Mouse (Mus musculus) testis, adult 2 months (tissue): ENCODE data around the gene Kcnt2. TPM values are rescaled to one million over a fixed set of nuclear protein-coding genes. Genes with fewer than 3 reads are reported as not detected.

ENCODE experiments used
- H3K27ac ChIP-seq: fragments of 200-500 bp; 2 replicates; pipeline ENCODE4 v1.5.1; 2012; ENCODE audit warnings: low read depth, low read length; ENCODE audit not compliant: control insufficient read depth, insufficient read depth
- H3K27me3 ChIP-seq: fragments of 200-500 bp; 2 replicates; pipeline ENCODE4 v1.6.1; 2012; ENCODE audit warnings: mild to moderate bottlenecking, low read length, moderate library complexity; ENCODE audit not compliant: control insufficient read depth, insufficient read depth
- H3K36me3 ChIP-seq: fragments of 200-500 bp; 2 replicates; pipeline ENCODE4 v1.6.1; 2012; ENCODE audit warnings: mild to moderate bottlenecking, low read length; ENCODE audit not compliant: control insufficient read depth, insufficient read depth
- H3K4me1 ChIP-seq: fragments of 200-500 bp; 2 replicates; pipeline ENCODE4 v1.6.1; 2012; ENCODE audit warnings: low read length; ENCODE audit not compliant: control insufficient read depth, insufficient read depth
- H3K4me3 ChIP-seq: fragments of 200-500 bp; 2 replicates; pipeline ENCODE4 v1.5.1; 2012; ENCODE audit warnings: low read depth, mild to moderate bottlenecking, low read length, moderate library complexity, mixed read lengths; ENCODE audit not compliant: control insufficient read depth
- CTCF ChIP-seq: fragments of 200-500 bp; IDR thresholded peaks from 2 replicates; pipeline ENCODE4 v1.5.1; 2012; ENCODE audit warnings: low read depth, mild to moderate bottlenecking, inconsistent platforms, low read length, moderate library complexity; ENCODE audit not compliant: control insufficient read depth, insufficient read depth, insufficient replicate concordance
- POLR2A ChIP-seq: fragments of 200-500 bp; IDR thresholded peaks from 2 replicates; pipeline ENCODE4 v1.6.1; 2012; ENCODE audit warnings: low read depth, mild to moderate bottlenecking, inconsistent platforms, low read length, moderate library complexity; ENCODE audit not compliant: control insufficient read depth
- polyA plus RNA-seq: library from polyadenylated mRNA; depleted of rRNA; stranded (reverse); fragments of >200 nt; gene quantifications from 2 replicates; pipeline ENCODE4 v1.2.3, GENCODE M21; 2012

Kcnt2 gene
- polyA plus RNA-seq, 1 experiment = 0.06 TPM

DNA sequence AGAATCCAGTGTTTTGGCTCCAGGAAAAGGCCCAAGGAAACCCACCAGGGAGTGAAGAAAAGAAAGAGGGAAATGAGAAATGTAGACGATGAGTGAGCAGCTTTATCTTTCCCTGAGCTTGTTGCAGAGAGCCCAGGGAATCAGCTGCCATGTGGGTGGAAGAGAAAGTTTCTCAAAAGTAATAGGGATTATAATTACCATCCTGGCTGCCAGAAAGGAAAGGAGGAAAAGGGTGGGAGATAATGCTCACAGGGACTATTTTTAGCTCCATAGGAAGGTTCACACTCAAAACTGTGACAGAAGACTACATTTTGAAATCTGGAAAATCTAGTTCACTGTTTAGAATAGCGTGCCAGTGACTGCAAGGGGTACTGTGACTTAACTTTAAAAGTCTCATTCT, 243.9 kb downstream of the Kcnt2 start:
- TF ChIP-seq POLR2A (no peak), CTCF (no peak)
- no peak overlapping the region for H3K4me3 ChIP-seq
- no peaks in the 10 kb centered on the region for H3K36me3 ChIP-seq
- H3K27ac ChIP-seq = no peak overlapping the region
- no peaks in the 10 kb centered on the region for H3K27me3 ChIP-seq
- H3K4me1 ChIP-seq = no peaks in the 10 kb centered on the region

DNA sequence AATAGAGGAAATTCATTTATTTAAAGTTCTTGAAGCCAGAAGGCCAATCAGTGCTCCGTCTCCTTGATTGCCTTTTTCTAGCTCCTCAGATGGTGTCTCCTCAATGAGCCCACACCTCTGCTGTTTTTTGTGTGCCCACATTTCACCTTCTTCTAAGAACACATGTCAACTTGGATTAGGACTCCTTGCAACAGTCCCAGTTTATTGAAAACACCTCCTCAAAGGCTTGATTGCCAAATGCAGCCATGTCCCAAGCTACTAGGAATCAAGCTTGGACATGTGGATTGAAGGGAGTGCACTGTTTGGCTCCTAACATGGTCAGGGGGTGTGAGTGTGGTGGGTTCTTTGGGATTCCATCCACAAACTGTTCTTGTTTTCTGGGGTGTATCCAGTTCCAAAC, 245.4 kb downstream of the Kcnt2 start:
- Histone ChIP-seq H3K4me3 (no peak overlapping the region), H3K27ac (no peak overlapping the region), H3K4me1 (no peaks in the 10 kb centered on the region), H3K27me3 (no peaks in the 10 kb centered on the region), H3K36me3 (no peaks in the 10 kb centered on the region)
- TF ChIP-seq CTCF (no peak), POLR2A (no peak)

DNA sequence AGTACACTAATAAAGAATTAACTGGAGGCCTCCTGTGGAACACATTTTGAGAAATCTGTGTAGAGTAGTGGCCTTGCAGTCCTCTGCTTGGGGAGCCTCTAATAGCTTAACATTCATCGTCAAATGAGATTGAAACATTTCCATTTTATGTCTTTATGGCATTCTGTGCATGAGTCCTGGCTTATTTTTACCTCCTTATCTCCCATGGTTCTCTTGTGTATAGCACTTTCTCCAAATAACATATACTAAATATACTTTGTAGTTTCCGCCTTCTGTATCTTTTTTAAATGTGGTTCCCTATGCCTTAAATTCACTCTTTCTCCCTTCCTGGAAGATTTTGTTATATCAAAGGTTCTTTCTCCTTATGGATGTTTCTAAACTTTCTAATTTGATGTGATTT, 246.3 kb downstream of the Kcnt2 start:
- no peaks in the 10 kb centered on the region for H3K4me1 ChIP-seq
- no peak overlapping the region for H3K4me3 ChIP-seq
- H3K27ac ChIP-seq = no peak overlapping the region
- no peaks in the 10 kb centered on the region for H3K27me3 ChIP-seq
- TF ChIP-seq CTCF = no peak
- TF ChIP-seq POLR2A = no peak
- H3K36me3 ChIP-seq = no peaks in the 10 kb centered on the region

DNA sequence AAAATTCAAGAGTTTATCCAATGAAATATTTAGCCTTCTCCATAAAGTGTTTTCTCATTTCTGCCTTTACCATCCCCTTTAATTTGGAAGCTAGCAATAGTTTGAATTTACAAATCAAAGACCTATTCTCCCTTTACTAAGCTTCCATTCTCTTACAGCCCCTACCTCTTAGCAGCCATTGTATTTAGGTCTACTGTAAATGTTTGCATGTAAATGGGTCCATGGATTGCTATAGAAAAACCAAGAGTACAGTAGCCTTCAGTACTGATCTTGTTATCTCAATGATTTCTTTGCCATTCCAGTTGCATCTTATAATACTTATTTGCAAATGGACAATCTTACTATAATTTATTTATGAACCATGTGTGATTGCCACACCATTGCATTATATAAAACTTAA, 267.5 kb downstream of the Kcnt2 start:
- Histone ChIP-seq H3K4me1 (no peaks in the 10 kb centered on the region), H3K27me3 (no peaks in the 10 kb centered on the region), H3K36me3 (no peaks in the 10 kb centered on the region), H3K27ac (no peak overlapping the region), H3K4me3 (no peak overlapping the region)
- TF ChIP-seq CTCF = no peak
- no peak for TF ChIP-seq POLR2A

DNA sequence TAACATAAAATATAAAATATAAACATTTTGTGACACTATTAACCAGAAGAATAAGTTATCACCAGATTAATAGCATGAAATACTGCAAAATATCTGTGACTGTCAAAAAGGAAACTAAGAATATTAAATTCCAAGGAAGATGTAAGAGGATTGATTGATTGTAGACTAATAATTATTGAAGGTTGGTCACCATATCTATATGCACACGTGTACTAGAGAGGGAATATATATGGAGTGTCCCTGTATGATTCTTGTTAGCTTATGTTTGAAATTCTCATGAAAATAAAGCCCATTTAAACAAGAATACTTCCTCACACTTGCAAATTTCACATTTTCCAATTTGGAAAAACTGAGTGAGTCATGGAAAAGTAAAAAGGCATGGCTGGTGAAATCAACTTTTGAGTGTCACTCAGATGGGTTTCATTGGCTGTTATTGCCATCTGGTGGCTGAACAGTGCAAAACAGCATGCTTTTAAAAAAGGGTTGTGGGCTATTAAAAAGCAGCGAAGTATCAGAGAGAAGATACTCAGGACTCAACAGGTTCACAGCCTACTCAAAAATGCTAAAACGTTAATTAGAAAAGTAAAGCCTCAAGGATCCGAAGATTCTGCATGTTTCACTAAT, 285.4 kb downstream of the Kcnt2 start:
- Histone ChIP-seq H3K4me1 (no peaks in the 10 kb centered on the region), H3K27ac (no peak overlapping the region), H3K4me3 (no peak overlapping the region), H3K36me3 (no peaks in the 10 kb centered on the region), H3K27me3 (no peaks in the 10 kb centered on the region)
- no peak for TF ChIP-seq POLR2A
- TF ChIP-seq CTCF = no peak

DNA sequence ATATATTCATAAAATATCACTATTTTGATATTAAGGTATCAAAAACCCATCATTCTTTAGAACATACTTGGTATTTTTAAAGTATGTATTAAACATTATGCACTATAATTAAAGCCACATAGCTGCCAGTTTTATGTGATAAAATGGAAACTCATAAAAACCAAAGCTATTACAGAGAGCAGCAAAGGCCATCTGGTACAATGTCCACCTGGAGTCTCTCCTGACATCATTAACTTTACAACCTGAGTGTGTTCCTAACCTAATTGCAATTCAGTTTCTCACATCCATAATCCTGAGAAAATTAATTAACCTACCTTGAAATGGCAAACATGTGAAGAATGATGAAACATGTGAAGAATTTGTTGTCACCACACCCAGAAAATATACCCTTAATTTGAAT, 288.9 kb downstream of the Kcnt2 start:
- TF ChIP-seq POLR2A (no peak), CTCF (no peak)
- H3K4me3 ChIP-seq = no peak overlapping the region
- H3K27ac ChIP-seq = no peak overlapping the region
- no peaks in the 10 kb centered on the region for H3K27me3 ChIP-seq
- H3K36me3 ChIP-seq = no peaks in the 10 kb centered on the region
- H3K4me1 ChIP-seq = no peaks in the 10 kb centered on the region

DNA sequence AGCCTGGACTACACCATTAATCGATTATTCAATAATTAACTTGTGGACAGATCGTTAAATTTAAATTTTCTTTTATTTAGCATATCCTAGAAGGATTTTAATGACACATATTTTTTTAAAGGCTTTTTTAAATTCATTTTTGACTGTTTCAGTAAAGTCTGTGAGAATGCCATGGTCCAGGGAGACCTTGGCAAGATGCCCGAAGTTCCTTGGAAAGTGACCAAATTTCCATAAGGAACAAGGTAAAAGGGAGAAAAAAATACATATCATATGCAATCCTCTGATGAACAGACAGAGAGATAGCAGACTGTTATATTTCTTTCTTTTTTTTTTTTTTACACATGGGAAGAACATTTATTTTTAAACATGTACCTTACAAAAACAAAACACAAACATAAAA, 296.1 kb downstream of the Kcnt2 start:
- no peaks in the 10 kb centered on the region for H3K4me1 ChIP-seq
- no peaks in the 10 kb centered on the region for H3K27me3 ChIP-seq
- no peak overlapping the region for H3K27ac ChIP-seq
- TF ChIP-seq POLR2A (no peak), CTCF (no peak)
- no peak overlapping the region for H3K4me3 ChIP-seq
- H3K36me3 ChIP-seq = no peaks in the 10 kb centered on the region

DNA sequence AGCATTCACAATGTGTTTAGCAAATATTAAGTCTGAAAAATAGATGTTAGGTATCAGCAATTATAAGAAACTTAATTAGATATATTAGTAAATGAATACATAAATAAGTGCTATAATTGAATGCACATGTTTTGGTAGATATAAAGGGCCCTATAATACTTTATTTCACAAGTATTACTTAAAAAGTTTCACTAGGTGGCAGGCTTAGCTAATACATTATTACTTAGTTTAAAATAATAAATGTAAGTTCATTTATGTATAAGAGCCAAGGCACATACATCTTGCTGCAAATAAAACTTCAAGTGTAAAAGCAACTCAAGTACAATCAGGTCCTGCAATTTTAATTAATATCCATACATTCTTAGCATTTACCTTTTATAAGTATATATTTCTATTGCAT, 302.8 kb downstream of the Kcnt2 start:
- Histone ChIP-seq H3K27me3 (no peaks in the 10 kb centered on the region), H3K4me1 (no peaks in the 10 kb centered on the region), H3K4me3 (no peak overlapping the region), H3K36me3 (no peaks in the 10 kb centered on the region), H3K27ac (no peak overlapping the region)
- no peak for TF ChIP-seq CTCF
- no peak for TF ChIP-seq POLR2A
